22 mouse cellular contexts compared by ENCODE assay signal in genomic region chr3:144173138-144173537, GRCm38 (mm10). TPM values are rescaled to one million over a fixed set of nuclear protein-coding genes. Genes with fewer than 3 reads are reported as not detected.
DNase-seq lines count a peak whose midpoint lies in the region; ATAC-seq lines count a peak whose summit lies in the region.
"Had no signal": no experiment of that assay in that cellular context is flagged by ENCODE, and none has a peak within 500 bp of the region (broad histone marks: within the 10 kb centered on the region; RNA-seq: fewer than 3 reads in every experiment).

No protein-coding gene starts in this region.

- H3K4me3 ChIP-seq in forebrain, embryonic 15.5 days: no peak overlapping the region
- no peak overlapping the region for H3K4me3 ChIP-seq in forebrain, embryonic 14.5 days (ENCODE audit: low read depth, low read length)
- H3K4me3 ChIP-seq in neural tube, embryonic 12.5 days: no peak overlapping the region
- H3K4me3 ChIP-seq in neural tube, embryonic 15.5 days (replicated peaks): no peak overlapping the region
- H3K4me3 ChIP-seq: embryonic facial prominence, embryonic 10.5 days; embryonic facial prominence, embryonic 12.5 days; forebrain, embryonic 13.5 days had no signal

- no peaks in the 10 kb centered on the region for H3K9me3 ChIP-seq in forebrain, embryonic 15.5 days
- no peaks in the 10 kb centered on the region for H3K9me3 ChIP-seq in forebrain, embryonic 14.5 days (replicated peaks; ENCODE audit: control insufficient read depth, low read length)
- no peaks in the 10 kb centered on the region for H3K9me3 ChIP-seq in neural tube, embryonic 12.5 days
- H3K9me3 ChIP-seq in neural tube, embryonic 15.5 days (replicated peaks): no peaks in the 10 kb centered on the region
- H3K9me3 ChIP-seq: embryonic facial prominence, embryonic 10.5 days; embryonic facial prominence, embryonic 12.5 days; forebrain, embryonic 13.5 days; G1E had no signal

- H3K4me2 ChIP-seq in forebrain, embryonic 15.5 days (replicated peaks): no peak overlapping the region
- no peak overlapping the region for H3K4me2 ChIP-seq in forebrain, embryonic 14.5 days (ENCODE audit: low read length)
- no peak overlapping the region for H3K4me2 ChIP-seq in neural tube, embryonic 12.5 days (replicated peaks)
- H3K4me2 ChIP-seq in neural tube, embryonic 15.5 days: no peak overlapping the region
- H3K4me2 ChIP-seq: embryonic facial prominence, embryonic 12.5 days; forebrain, embryonic 13.5 days had no signal

- no peak for DNase-seq in forebrain, embryonic 14.5 days (ENCODE audit: low spot score)
- DNase-seq in neural tube, embryonic 10.5 days (ENCODE audit: extremely low spot score, low spot score): no peak
- DNase-seq: adrenal gland, adult 8-10 months; adrenal gland, postnatal 14 days; adrenal gland, postnatal 36 days; B cell, adult 2 months; cerebellum, adult 11-12 months; cerebellum, adult 2 months; cerebellum, adult 9-10 months; cerebellum, postnatal 25 days; forebrain, postnatal 0 days had no signal

- no peak overlapping the region for H3K9ac ChIP-seq in forebrain, embryonic 15.5 days (replicated peaks)
- H3K9ac ChIP-seq in forebrain, embryonic 14.5 days (ENCODE audit: low read length): no peak overlapping the region
- H3K9ac ChIP-seq in neural tube, embryonic 12.5 days: no peak overlapping the region
- no peak overlapping the region for H3K9ac ChIP-seq in neural tube, embryonic 15.5 days (replicated peaks)
- H3K9ac ChIP-seq: embryonic facial prominence, embryonic 12.5 days; forebrain, embryonic 13.5 days; forebrain, postnatal 0 days had no signal

- H3K4me1 ChIP-seq in forebrain, embryonic 15.5 days: peaks cover 12% of the 10 kb centered on the region; the same call in 1 of the 2 replicates
- H3K4me1 ChIP-seq in forebrain, embryonic 14.5 days (ENCODE audit: control insufficient read depth, insufficient read depth, low read length): no peaks in the 10 kb centered on the region
- no peaks in the 10 kb centered on the region for H3K4me1 ChIP-seq in neural tube, embryonic 12.5 days
- H3K4me1 ChIP-seq in neural tube, embryonic 15.5 days: peaks cover 19% of the 10 kb centered on the region
- H3K4me1 ChIP-seq: embryonic facial prominence, embryonic 12.5 days had no signal

- WGBS in forebrain, embryonic 15.5 days: 83% methylated on average over 11 of the region's 11 CpGs
- WGBS in forebrain, embryonic 14.5 days: 76% methylated on average over 11 of the region's 11 CpGs
- WGBS in neural tube, embryonic 12.5 days: 63% methylated on average over 11 of the region's 11 CpGs
- 43% methylated on average over 11 of the region's 11 CpGs for WGBS in neural tube, embryonic 15.5 days

- no peaks in the 10 kb centered on the region for H3K36me3 ChIP-seq in forebrain, embryonic 15.5 days
- H3K36me3 ChIP-seq in forebrain, embryonic 14.5 days (ENCODE audit: control insufficient read depth, insufficient read depth, low read length): no peaks in the 10 kb centered on the region
- no peaks in the 10 kb centered on the region for H3K36me3 ChIP-seq in neural tube, embryonic 12.5 days
- H3K36me3 ChIP-seq in neural tube, embryonic 15.5 days: no peaks in the 10 kb centered on the region
- H3K36me3 ChIP-seq: embryonic facial prominence, embryonic 10.5 days; embryonic facial prominence, embryonic 12.5 days; G1E had no signal

- 0 out of 2 replicates have a peak overlapping the region, but pooled peaks have one; percentile 49 for H3K27ac ChIP-seq in forebrain, embryonic 15.5 days (replicated peaks)
- no peak overlapping the region for H3K27ac ChIP-seq in forebrain, embryonic 14.5 days (ENCODE audit: low read depth, low read length)
- no peak overlapping the region for H3K27ac ChIP-seq in neural tube, embryonic 12.5 days
- no peak overlapping the region for H3K27ac ChIP-seq in neural tube, embryonic 15.5 days (replicated peaks)
- H3K27ac ChIP-seq: embryonic facial prominence, embryonic 10.5 days; embryonic facial prominence, embryonic 12.5 days; forebrain, embryonic 13.5 days had no signal

- no peak for ATAC-seq in forebrain, embryonic 15.5 days (replicated peaks)
- ATAC-seq in forebrain, embryonic 14.5 days: no peak
- peak; percentile 21; the same call in 1 of the 2 replicates for ATAC-seq in neural tube, embryonic 12.5 days (ENCODE audit: low FRiP score, low read depth)
- peak; percentile 54; the same call in 1 of the 2 replicates for ATAC-seq in neural tube, embryonic 15.5 days (ENCODE audit: low FRiP score)
- ATAC-seq in granulocyte monocyte progenitor cell, adult 5-6 weeks (replicated peaks; ENCODE audit: poor library complexity, severe bottlenecking): no peak
- ATAC-seq: activated CD4-positive, CD25-positive, alpha-beta regulatory T cell, adult 4 months; CD4-positive, CD25-positive, alpha-beta regulatory T cell, adult 4 months; forebrain, postnatal 0 days; Patski had no signal

- peaks cover 45% of the 10 kb centered on the region for H3K27me3 ChIP-seq in forebrain, embryonic 15.5 days
- peaks cover 24% of the 10 kb centered on the region for H3K27me3 ChIP-seq in forebrain, embryonic 14.5 days (replicated peaks; ENCODE audit: control insufficient read depth, insufficient read depth, low read length)
- H3K27me3 ChIP-seq in neural tube, embryonic 12.5 days (replicated peaks): no peaks in the 10 kb centered on the region
- no peaks in the 10 kb centered on the region; the same call in 1 of the 2 replicates for H3K27me3 ChIP-seq in neural tube, embryonic 15.5 days (replicated peaks)
- H3K27me3 ChIP-seq: embryonic facial prominence, embryonic 12.5 days; Patski had no signal

RNA-seq across cellular contexts. Expression of gene Lmo4, which starts 31.9 kb away (rescaled TPM):
- polyA plus RNA-seq in forebrain, embryonic 15.5 days (2015; fragmentation: Nextera tagmentation; extraction: Ambion mirVana): 133 and 136 TPM in 2 replicates
- 114 and 123 TPM in 2 replicates for polyA plus RNA-seq in forebrain, embryonic 14.5 days (2014; fragmentation: Nextera tagmentation; extraction: Ambion mirVana)
- polyA plus RNA-seq in neural tube, embryonic 12.5 days (2016; fragmentation: Nextera tagmentation; extraction: Ambion mirVana): 53.3 and 58.1 TPM in 2 replicates
- 82.3 and 96.5 TPM in 2 replicates for polyA plus RNA-seq in neural tube, embryonic 15.5 days (2015; fragmentation: Nextera tagmentation; extraction: Ambion mirVana)
- 116 and 130 TPM in 2 replicates for total RNA-seq in granulocyte monocyte progenitor cell, adult 5-6 weeks (2014; fragmentation: Nextera tagmentation)
- total RNA-seq in granulocyte monocyte progenitor cell, adult 5-6 weeks (2017): 34.5 and 45.1 TPM in 2 replicates

Comparison
In these comparisons a context has a peak if more than half of its experiments do, and no peak if none do; other contexts are left out.
1. ATAC-seq: peak in neural tube, embryonic 12.5 days (single experiment) and neural tube, embryonic 15.5 days (single experiment); none in forebrain, embryonic 15.5 days (single experiment), forebrain, embryonic 14.5 days (single experiment) and granulocyte monocyte progenitor cell, adult 5-6 weeks (single experiment).